ENCODE assay signal across 13 mouse cellular contexts in genomic region chr5:107346214-107346613, GRCm38 (mm10). TPM values are rescaled to one million over a fixed set of nuclear protein-coding genes. Genes with fewer than 3 reads are reported as not detected.
DNase-seq lines count a peak whose midpoint lies in the region; ATAC-seq and TF ChIP-seq lines count a peak whose summit lies in the region.
"Had no signal": no experiment of that assay in that cellular context is flagged by ENCODE, and none has a peak within 500 bp of the region (broad histone marks: within the 10 kb centered on the region; RNA-seq: fewer than 3 reads in every experiment).

No protein-coding gene starts in this region.

- H3K27me3 ChIP-seq in lung, postnatal 0 days (replicated peaks; ENCODE audit: insufficient read depth, low read length) = no peaks in the 10 kb centered on the region
- no peaks in the 10 kb centered on the region for H3K27me3 ChIP-seq in stomach, postnatal 0 days (ENCODE audit: control insufficient read depth, insufficient read depth, low read length)
- H3K27me3 ChIP-seq in neural tube, embryonic 15.5 days (replicated peaks) = no peaks in the 10 kb centered on the region
- H3K27me3 ChIP-seq: limb, embryonic 15.5 days; midbrain, embryonic 12.5 days had no signal

- no peak for TF ChIP-seq EP300 in lung, postnatal 0 days (IDR thresholded peaks at IDR 0.05)
- no peak for TF ChIP-seq EP300 in stomach, postnatal 0 days (optimal IDR thresholded peaks at IDR 0.05)

- WGBS in lung, postnatal 0 days = 30% methylated on average over 1 of the region's 1 CpGs
- WGBS in stomach, postnatal 0 days = 35% methylated on average over 1 of the region's 1 CpGs
- WGBS in neural tube, embryonic 15.5 days = 62% methylated on average over 1 of the region's 1 CpGs

- no peaks in the 10 kb centered on the region for H3K9me3 ChIP-seq in lung, postnatal 0 days (ENCODE audit: low read length)
- H3K9me3 ChIP-seq in stomach, postnatal 0 days (ENCODE audit: control insufficient read depth, low read length) = no peaks in the 10 kb centered on the region
- H3K9me3 ChIP-seq in neural tube, embryonic 15.5 days (replicated peaks) = no peaks in the 10 kb centered on the region
- H3K9me3 ChIP-seq: forebrain, embryonic 10.5 days; hindbrain, embryonic 10.5 days; limb, embryonic 15.5 days; midbrain, embryonic 12.5 days had no signal

- ATAC-seq in lung, postnatal 0 days = peak; percentile 28; the same call in 1 of the 2 replicates
- 0 out of 2 replicates have a peak, but pooled peaks have one; percentile 29 for ATAC-seq in common myeloid progenitor, adult 5-6 weeks (replicated peaks; ENCODE audit: low read depth, poor library complexity, severe bottlenecking)
- no peak for ATAC-seq in stomach, postnatal 0 days (ENCODE audit: low FRiP score, low TSS enrichment)
- ATAC-seq in neural tube, embryonic 15.5 days (ENCODE audit: low FRiP score) = no peak
- ATAC-seq in activated CD4-positive, CD25-positive, alpha-beta regulatory T cell, adult 4 months = no peak

- no peak overlapping the region for H3K9ac ChIP-seq in lung, postnatal 0 days (replicated peaks; ENCODE audit: low read depth)
- no peak overlapping the region for H3K9ac ChIP-seq in stomach, postnatal 0 days (ENCODE audit: low read length)
- no peak overlapping the region for H3K9ac ChIP-seq in neural tube, embryonic 15.5 days (replicated peaks)
- H3K9ac ChIP-seq: limb, embryonic 15.5 days; midbrain, embryonic 12.5 days had no signal

- no peaks in the 10 kb centered on the region for H3K36me3 ChIP-seq in lung, postnatal 0 days (ENCODE audit: insufficient read depth, low read length)
- no peaks in the 10 kb centered on the region for H3K36me3 ChIP-seq in stomach, postnatal 0 days (ENCODE audit: control insufficient read depth, insufficient read depth, low read length)
- no peaks in the 10 kb centered on the region for H3K36me3 ChIP-seq in neural tube, embryonic 15.5 days
- H3K36me3 ChIP-seq: forebrain, embryonic 10.5 days; hindbrain, embryonic 10.5 days; limb, embryonic 15.5 days; midbrain, embryonic 12.5 days had no signal

- no peaks in the 10 kb centered on the region for H3K4me1 ChIP-seq in lung, postnatal 0 days (ENCODE audit: insufficient read depth, low read depth, low read length)
- H3K4me1 ChIP-seq in stomach, postnatal 0 days (replicated peaks; ENCODE audit: control insufficient read depth, insufficient read depth) = no peaks in the 10 kb centered on the region
- H3K4me1 ChIP-seq in neural tube, embryonic 15.5 days = no peaks in the 10 kb centered on the region
- H3K4me1 ChIP-seq: forebrain, embryonic 10.5 days; hindbrain, embryonic 10.5 days; midbrain, embryonic 12.5 days had no signal

- no peak for DNase-seq in gastrocnemius, adult 2 months
- no peak for DNase-seq in gastrocnemius, postnatal 10 days
- peak; percentile 24 for DNase-seq in lung, postnatal 0 days (ENCODE audit: low spot score)
- DNase-seq in lung, adult 18-20 months = no peak
- no peak for DNase-seq in stomach, postnatal 0 days (ENCODE audit: low spot score)
- DNase-seq: cerebellum, adult 2 months had no signal

- TF ChIP-seq CTCF in gastrocnemius, adult 2 months (IDR thresholded peaks at IDR 0.05) = peak; percentile 50
- peak; percentile 63 for TF ChIP-seq CTCF in lung, postnatal 0 days (IDR thresholded peaks at IDR 0.05)
- TF ChIP-seq CTCF in stomach, postnatal 0 days (IDR thresholded peaks at IDR 0.05; ENCODE audit: low read depth) = peak; percentile 68

- intact Hi-C loops in gastrocnemius, adult 2 months (cut with DNase I) = no loop called here

- H3K4me2 ChIP-seq in lung, postnatal 0 days (replicated peaks; ENCODE audit: low read depth, low read length) = no peak overlapping the region
- H3K4me2 ChIP-seq in stomach, postnatal 0 days (replicated peaks; ENCODE audit: low read depth) = no peak overlapping the region
- no peak overlapping the region for H3K4me2 ChIP-seq in neural tube, embryonic 15.5 days
- H3K4me2 ChIP-seq: limb, embryonic 15.5 days; midbrain, embryonic 12.5 days had no signal

- no peak overlapping the region for H3K27ac ChIP-seq in gastrocnemius, adult 2 months
- H3K27ac ChIP-seq in lung, postnatal 0 days (ENCODE audit: low read length) = no peak overlapping the region
- no peak overlapping the region for H3K27ac ChIP-seq in stomach, postnatal 0 days (replicated peaks)
- H3K27ac ChIP-seq in neural tube, embryonic 15.5 days (replicated peaks) = no peak overlapping the region
- H3K27ac ChIP-seq: forebrain, embryonic 10.5 days; hindbrain, embryonic 10.5 days; limb, embryonic 15.5 days; midbrain, embryonic 12.5 days had no signal

- no peak overlapping the region for H3K4me3 ChIP-seq in gastrocnemius, adult 2 months
- H3K4me3 ChIP-seq in lung, postnatal 0 days (ENCODE audit: low read depth, low read length) = no peak overlapping the region
- H3K4me3 ChIP-seq in stomach, postnatal 0 days (ENCODE audit: low read depth, low read length) = no peak overlapping the region
- H3K4me3 ChIP-seq in neural tube, embryonic 15.5 days (replicated peaks) = no peak overlapping the region
- H3K4me3 ChIP-seq: forebrain, embryonic 10.5 days; hindbrain, embryonic 10.5 days; limb, embryonic 15.5 days; midbrain, embryonic 12.5 days had no signal

RNA-seq across cellular contexts. Expression of gene Brdt, which starts 15.3 kb away (rescaled TPM):
- 1 to 10 TPM; 2.1 to 2.3 TPM for total RNA-seq in gastrocnemius, adult 2 months (2021)
- 1 to 10 TPM; 4.3 to 4.4 TPM for total RNA-seq in gastrocnemius, postnatal 10 days (2021)
- 1.5 and 1.6 TPM in 2 replicates for polyA plus RNA-seq in lung, postnatal 0 days (2015; fragmentation: Nextera tagmentation; extraction: Ambion mirVana)
- total RNA-seq in common myeloid progenitor, adult 5-6 weeks (2017) = 0.73 TPM in 1 of 2 replicates, not detected in the other
- polyA plus RNA-seq in stomach, postnatal 0 days (2015; fragmentation: Nextera tagmentation; extraction: Ambion mirVana) = 1.1 and 1.3 TPM in 2 replicates
- polyA plus RNA-seq in neural tube, embryonic 15.5 days (2015; fragmentation: Nextera tagmentation; extraction: Ambion mirVana) = 4.3 and 4.7 TPM in 2 replicates
- under 1 TPM; 0.16 to 0.29 TPM for polyA plus RNA-seq in activated CD4-positive, CD25-positive, alpha-beta regulatory T cell, adult 4 months (2017; shearing (Covaris generic))

RNA-seq across cellular contexts. Expression of gene Ephx4, which starts 56.3 kb away (rescaled TPM):
- total RNA-seq in gastrocnemius, adult 2 months (2021) = under 1 TPM; 0.67 to 0.99 TPM
- total RNA-seq in gastrocnemius, postnatal 10 days (2021) = 1 to 10 TPM; 3.1 to 3.5 TPM
- 1.2 and 1.6 TPM in 2 replicates for polyA plus RNA-seq in lung, postnatal 0 days (2015; fragmentation: Nextera tagmentation; extraction: Ambion mirVana)
- total RNA-seq in common myeloid progenitor, adult 5-6 weeks (2017) = not detected in 2 replicates
- polyA plus RNA-seq in stomach, postnatal 0 days (2015; fragmentation: Nextera tagmentation; extraction: Ambion mirVana) = 4.7 and 6.1 TPM in 2 replicates
- polyA plus RNA-seq in neural tube, embryonic 15.5 days (2015; fragmentation: Nextera tagmentation; extraction: Ambion mirVana) = 3.8 and 5.4 TPM in 2 replicates
- polyA plus RNA-seq in activated CD4-positive, CD25-positive, alpha-beta regulatory T cell, adult 4 months (2017; shearing (Covaris generic)) = 1 to 10 TPM in 1 of 2 experiments, under 1 TPM in 1; 0.26 to 1.5 TPM

RNA-seq across cellular contexts. Expression of gene Tgfbr3, which starts 56.8 kb away (rescaled TPM):
- total RNA-seq in gastrocnemius, adult 2 months (2021) = 10 to 100 TPM; 20.5 to 22.9 TPM
- total RNA-seq in gastrocnemius, postnatal 10 days (2021) = 10 to 100 TPM; 37.3 to 42.6 TPM
- polyA plus RNA-seq in lung, postnatal 0 days (2015; fragmentation: Nextera tagmentation; extraction: Ambion mirVana) = 21.4 and 21.5 TPM in 2 replicates
- total RNA-seq in common myeloid progenitor, adult 5-6 weeks (2017) = 15.9 and 21.3 TPM in 2 replicates
- 10.6 and 11.9 TPM in 2 replicates for polyA plus RNA-seq in stomach, postnatal 0 days (2015; fragmentation: Nextera tagmentation; extraction: Ambion mirVana)
- 6.6 and 10.1 TPM in 2 replicates for polyA plus RNA-seq in neural tube, embryonic 15.5 days (2015; fragmentation: Nextera tagmentation; extraction: Ambion mirVana)
- 1 to 10 TPM; 4.0 to 8.2 TPM for polyA plus RNA-seq in activated CD4-positive, CD25-positive, alpha-beta regulatory T cell, adult 4 months (2017; shearing (Covaris generic))

Comparison
In these comparisons a context has a peak if more than half of its experiments do, and no peak if none do; other contexts are left out.
1. ATAC-seq: peak in lung, postnatal 0 days (single experiment) and common myeloid progenitor, adult 5-6 weeks (single experiment); none in stomach, postnatal 0 days (single experiment), neural tube, embryonic 15.5 days (single experiment) and activated CD4-positive, CD25-positive, alpha-beta regulatory T cell, adult 4 months (single experiment).
2. Peak in every context shown above with its lines, with median percentiles within 50 percentile points of each other: CTCF ChIP-seq.